Mouse (Mus musculus): ENCODE measurements around the gene Spz1.
"Not testable (repeated sequence)": the region's sequence is repeated elsewhere in the genome, so short reads cannot be mapped to it uniquely, and the experiment has no call there.

Gene Spz1

DNA sequence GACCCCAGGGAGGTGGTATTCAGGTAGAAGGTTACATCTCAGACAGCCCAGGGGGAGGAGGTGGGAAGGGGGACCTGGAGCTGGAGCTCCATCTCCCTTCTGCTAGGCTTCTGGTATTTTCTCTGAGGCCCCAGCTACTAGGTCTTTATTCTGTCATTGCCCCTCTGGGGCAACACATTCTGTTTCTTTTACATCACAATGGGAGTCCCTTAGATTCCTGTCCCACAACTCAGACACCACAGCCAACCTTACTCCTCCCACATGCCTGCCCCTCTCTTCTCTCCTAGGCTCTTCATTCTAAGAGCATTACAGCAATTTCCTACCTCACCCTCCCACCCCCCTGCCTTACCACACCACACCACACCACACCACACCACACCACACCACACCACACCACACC lies at the start of gene Spz1:
Spz1 (minus strand) TSS at position 101 of the 400 bp plus-strand sequence.
- DNase-seq (ENCODE audit: low spot score), result no peak

GRCm38 (mm10) chr13:92616459-92616858 lies 40.5 kb upstream of the Spz1 start:
- DNase-seq (ENCODE audit: low spot score), result no peak

GRCm38 (mm10) chr13:92615201-92615600 lies 39.2 kb upstream of the Spz1 start:
- no peak for DNase-seq (ENCODE audit: low spot score)

DNA sequence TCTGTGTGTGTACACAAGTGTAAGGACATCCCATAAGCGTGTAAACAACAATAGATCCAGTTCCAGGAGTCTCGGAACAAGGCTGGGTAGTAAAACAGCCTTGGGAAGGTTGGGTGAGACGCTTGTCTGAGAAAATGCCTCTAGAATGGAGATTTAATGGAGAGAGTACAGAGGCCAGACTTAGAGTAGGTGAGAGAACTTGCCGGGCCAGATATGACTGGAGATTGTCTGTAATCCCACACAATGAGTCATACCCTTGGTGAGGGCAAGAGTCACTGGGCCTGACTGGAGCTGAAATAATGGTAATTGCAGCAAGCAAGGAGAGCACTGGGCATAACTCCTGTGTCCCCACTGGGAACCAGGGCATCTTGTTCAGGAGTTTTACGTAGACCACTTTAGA lies 37.1 kb upstream of the Spz1 start:
- DNase-seq (ENCODE audit: low spot score), result no peak

DNA sequence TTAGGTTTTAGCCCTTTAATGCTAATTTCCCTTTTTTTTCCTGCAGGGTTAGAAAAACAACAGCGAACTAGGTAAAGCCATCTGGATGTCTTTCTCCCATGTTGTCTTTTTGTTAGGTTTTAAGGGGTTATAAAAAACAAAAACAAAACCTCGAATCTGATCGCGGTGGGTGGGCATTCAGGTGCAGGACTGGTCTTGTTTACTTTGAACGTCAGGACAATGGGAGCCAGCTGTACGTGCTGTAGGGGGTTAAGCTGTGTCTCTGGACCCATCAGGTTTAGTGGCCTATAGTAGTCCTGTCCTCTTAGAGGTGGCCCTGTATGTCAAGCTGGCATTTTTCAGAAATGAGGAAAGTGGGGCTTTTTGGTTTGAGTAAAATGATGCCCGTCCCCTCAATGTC lies 35.9 kb upstream of the Spz1 start:
- no peak for DNase-seq (ENCODE audit: low spot score)

GRCm38 (mm10) chr13:92611254-92611784 lies 35.3 kb upstream of the Spz1 start:
- no peak for DNase-seq (ENCODE audit: low spot score)

DNA sequence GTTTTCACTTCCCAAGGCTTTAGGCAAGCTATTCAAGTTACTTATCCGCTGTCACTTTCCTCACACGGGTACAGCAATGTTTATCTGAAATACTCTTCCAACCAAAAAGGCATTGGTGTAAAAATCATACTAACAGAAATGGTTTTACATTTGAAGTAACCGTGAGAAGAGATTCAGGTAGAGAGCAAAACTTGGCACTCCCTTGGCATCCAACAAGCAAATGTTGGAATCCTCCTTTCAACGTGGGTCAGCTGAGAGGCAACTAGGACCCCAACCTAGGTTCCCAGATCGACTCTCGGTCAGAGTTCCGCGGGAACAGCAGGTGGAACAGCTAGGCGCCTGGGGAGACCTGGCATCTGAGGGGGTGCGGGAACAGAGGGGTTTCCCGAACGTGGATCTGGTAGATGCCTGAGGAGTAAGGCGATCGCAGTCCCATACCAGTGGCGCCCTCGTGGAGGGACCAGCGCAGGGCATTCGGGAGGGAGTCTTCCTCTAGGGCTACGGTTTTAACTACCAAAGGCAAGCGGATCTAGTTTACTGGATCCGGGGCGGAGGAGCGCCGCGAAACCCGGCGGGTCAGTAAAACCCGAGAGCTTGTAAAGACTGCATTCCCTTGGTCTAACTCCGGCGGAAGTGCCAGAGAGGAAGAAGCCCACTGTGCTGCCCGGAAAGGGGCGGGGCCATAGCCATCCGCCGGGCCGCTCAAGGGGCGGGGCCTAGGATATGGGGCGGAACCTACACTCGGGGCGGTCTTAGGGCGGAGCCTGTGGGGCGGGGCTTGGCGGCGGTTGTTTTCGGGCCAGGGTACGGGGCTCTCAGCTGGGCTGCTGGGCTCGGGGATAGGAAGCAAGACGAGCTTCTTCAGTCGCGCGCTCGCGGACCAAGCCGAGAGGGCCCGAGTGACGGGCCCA lies 34.6 kb upstream of the Spz1 start, which contains the start of gene Serinc5:
Serinc5 (plus strand) TSS at position 781 of the 911 bp plus-strand sequence.
- DNase-seq (ENCODE audit: low spot score), result peak; percentile 90

DNA sequence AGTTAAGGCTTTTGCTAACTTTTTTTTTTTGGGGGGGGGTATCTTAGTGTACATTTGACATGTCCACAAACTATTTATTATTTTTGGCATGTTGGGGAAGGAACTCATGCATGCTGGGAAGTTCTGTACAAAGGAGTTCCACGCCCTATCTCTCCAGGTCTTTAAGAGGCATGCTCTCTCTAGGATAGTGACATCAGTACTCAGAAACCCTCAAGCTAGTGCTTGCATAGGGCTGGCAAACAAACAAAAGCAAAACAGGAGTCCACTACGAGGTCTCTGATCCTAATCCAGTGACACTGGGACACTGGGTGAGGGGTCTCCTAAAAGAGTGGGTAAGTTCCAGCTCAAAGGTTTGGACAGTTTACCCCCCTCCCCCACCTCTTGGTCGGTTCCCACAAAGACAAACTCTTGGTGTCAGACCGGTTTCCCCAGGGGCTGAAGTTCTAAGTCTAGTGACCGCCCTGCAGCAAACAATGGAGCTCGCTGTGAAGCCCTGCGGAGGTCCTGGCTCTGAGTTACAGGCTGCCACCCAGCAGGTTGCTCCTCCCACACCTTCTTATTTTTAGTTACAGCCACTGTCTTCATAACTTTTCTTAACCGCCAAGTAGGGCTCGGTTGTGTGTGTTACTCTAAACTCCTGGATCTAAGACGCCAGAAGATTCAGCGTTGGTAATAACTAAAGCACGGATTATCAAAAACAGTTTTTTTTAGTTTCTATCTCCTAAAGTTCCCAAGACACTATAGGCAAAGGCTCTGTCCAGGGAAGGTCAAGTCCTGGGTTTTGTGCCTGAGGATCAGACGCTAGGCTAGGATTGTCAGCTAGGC lies 33.7 kb upstream of the Spz1 start:
- no peak for DNase-seq (ENCODE audit: low spot score)

DNA sequence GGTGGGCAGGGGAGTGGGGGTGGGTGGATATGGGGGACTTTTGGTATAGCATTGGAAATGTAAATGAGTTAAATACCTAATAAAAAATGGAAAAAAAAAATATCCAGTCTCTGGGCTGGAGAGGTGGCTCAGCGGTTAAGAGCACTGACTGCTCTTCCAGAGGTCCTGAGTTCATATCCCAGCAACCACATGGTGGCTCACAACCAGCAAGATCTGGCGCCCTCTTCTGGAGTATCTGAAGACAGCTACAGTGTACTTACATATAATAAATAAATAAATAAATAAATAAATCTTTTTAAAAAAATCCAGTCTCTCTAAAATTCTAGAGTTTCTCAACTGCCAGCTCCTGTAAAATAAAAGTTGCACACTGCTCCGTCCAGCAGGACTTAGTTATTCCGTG lies 29.3 kb upstream of the Spz1 start:
- not testable (repeated sequence) for DNase-seq (ENCODE audit: low spot score)

GRCm38 (mm10) chr13:92595424-92595823 lies 19.5 kb upstream of the Spz1 start:
- no peak for DNase-seq (ENCODE audit: low spot score)

DNA sequence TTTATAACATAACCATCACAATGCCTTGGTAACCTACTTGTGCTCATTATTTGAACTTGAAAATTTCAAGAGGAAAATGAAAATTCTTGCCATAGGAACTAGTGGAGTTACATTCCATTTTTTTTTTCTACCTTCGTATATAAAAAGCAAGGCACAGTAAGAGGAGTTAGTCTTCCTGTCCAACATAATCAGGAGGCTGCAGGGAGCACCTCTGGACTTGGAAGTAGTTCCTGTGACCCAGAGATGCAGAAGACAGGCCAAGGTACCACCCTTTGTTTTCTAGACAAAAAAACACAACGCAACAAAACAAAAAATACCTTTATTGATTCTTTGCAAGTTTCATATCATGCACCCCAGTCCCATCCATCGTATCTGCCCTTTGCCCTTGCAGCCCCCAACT lies 18.9 kb upstream of the Spz1 start:
- DNase-seq (ENCODE audit: low spot score), result no peak

- no peak for DNase-seq (ENCODE audit: low spot score)
Measured at GRCm38 (mm10) chr13:92594481-92594880, 18.5 kb upstream of the Spz1 start.

GRCm38 (mm10) chr13:92593731-92594396 lies 17.9 kb upstream of the Spz1 start:
- DNase-seq (ENCODE audit: low spot score), result no peak

GRCm38 (mm10) chr13:92592786-92593635 lies 17.0 kb upstream of the Spz1 start:
- no peak for DNase-seq (ENCODE audit: low spot score)

GRCm38 (mm10) chr13:92592268-92592785 lies 16.4 kb upstream of the Spz1 start:
- no peak for DNase-seq (ENCODE audit: low spot score)

DNA sequence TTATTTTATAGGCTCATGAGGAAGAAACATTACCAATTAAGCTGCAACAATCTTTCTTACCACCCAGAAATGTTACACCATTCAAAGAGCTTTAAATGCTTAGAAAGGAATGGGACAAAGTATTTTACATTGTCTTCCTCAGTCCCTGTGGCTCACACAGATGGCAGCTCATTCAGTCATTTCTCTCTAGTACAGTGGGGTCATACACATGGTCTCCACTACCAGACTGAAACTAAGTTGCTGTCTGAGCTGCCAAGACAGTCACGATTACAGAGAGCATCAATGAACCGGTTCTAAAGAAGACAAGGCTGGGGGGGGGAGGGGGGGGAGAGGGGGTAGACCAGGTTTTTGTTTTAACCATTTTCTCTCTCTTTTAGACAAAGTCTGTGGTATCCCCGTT lies 15.3 kb upstream of the Spz1 start:
- DNase-seq (ENCODE audit: low spot score), result no peak

DNA sequence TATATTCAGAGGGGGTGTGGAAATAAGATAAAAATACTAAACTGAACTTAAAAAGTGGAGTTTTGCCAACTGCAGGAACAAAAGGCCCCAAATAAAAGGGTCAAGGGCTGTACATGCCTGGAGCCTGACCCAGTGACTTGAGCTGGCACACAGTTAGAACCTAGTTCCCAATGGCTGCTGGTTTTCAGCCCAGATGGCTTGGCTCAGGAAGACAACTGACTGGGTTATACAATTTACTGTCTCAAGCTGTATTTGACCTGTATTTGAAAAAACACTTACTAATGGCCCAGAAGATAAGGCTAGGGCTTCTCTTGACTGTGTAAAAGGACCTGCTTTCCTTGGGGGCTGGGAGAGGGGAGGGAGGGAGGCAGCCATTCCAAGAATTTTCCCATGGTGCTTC lies 13.3 kb upstream of the Spz1 start:
- DNase-seq (ENCODE audit: low spot score), result no peak

DNA sequence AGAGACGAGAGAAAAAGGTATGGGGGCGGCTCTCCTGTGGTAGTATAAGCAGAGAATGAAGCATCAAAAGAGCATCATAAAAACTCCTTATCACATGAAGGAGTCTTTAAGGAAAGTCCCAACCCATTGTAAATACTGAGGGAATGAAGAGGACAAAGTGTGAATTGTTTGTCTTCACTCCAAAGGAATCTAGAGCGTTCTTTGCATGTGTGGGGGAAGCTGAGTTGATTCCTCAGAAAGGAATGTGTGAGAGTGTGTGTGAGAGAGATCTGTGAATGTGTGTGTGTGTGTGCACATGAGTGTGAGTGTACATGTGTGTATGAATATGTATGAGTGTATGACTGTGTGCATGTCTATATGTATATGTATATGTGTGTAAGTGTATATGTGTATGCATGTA lies 12.7 kb upstream of the Spz1 start:
- DNase-seq (ENCODE audit: low spot score), result no peak

DNA sequence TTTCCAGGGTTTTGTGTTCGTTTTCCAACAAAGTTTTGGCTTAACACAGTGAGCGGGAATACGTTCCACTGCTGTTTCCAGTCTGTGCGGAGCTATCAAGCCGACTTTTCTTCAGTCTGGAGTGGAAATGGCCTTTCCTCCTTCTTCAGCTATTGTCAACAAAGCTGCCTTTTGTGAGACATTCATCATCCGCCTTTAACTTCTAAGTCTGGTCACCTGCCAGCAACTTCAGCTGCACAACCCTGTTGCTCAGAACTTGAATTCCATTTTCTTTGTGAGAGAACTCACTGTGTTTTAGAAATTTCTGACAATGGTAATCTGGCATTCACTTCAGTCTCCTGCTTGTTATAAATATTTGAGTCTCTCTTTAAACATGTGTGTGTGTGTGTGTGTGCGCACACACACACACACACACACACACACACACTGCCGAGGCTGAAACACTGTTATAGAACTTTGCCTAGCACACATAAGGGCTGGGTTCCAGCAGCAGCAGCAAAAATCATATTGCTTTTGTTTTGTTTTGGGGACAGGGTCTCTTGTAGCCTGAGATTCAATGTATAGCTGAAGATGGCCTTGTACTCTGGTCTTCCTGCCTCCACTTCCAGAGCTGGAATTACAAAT lies 8.2 kb upstream of the Spz1 start:
- no peak for DNase-seq (ENCODE audit: low spot score)

DNA sequence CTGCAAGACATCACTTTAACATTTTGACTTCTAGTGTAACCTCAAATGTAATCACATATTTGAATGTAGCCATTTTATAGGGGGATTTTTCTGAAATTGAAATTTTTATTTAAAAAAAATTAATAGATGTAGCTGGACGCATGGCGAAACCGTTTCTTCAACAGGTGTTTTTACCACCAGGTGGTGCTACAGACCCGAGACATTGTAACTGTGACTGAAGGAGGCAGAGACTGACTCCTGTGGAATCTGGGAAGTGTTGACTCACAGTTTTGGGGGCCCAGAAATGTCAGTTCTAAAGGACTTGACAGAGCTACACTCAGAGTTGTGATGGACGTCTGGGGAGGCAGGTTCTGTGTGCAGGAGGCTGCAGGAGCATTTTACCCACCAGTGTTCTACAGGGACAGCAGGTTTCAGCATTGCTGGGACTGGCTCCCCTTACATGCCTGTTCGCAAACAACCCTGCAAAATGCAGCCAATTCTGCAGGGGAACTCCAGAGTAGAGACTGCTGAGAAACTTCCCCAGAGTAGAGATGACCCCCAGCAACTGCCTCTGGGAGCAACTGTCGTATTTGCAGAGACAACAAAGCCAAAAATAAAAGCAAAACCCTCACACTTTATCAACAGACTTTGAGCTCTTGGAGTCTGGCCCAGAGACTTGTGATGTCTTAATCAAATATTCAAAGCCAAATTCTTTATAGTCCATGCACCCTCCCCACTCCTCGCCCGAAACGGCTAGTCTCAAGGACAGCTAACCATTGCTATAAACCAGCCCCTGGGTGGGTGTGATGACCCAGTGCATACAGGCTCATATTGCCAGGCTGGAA lies 4.5 kb upstream of the Spz1 start:
- peak; percentile 29 for DNase-seq (ENCODE audit: low spot score)
